Mouse (Mus musculus): ENCODE results near the gene Slc38a11. TPM values are rescaled to one million over a fixed set of nuclear protein-coding genes. Genes with fewer than 3 reads are reported as not detected.

Gene Slc38a11
- polyA plus RNA-seq, 1 experiment from 2014 or later = 0.53 TPM

DNA sequence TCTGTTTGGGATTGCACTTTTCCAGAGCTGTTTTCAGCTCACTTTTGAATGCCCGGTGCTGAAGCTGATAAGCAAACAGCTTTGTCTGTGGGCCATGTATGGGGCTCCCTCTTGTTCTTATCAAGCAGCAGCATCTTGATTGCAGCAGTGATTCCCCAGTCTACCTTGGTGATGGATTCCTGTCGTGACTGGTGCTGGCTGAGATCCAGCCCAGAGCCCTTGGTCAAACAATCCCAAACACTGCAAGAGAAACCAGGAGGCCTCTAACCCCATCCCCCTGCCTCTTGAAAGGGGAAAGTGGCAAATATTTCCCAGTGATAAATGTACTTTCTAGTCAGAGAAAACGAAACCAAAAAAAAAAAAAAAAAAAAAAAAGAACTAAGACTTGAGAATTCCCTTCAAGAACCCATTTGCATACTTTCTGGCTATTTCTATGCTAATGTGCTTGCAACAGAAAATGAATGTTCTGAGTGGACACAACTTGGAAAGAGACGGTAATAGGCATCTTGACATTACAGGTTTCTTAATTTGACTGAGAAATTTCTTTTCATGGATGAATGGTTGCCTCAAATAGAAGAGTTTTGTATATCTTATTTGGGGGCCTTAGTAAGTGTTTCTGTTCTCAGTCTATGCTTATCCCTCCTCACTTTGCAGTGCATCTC, 84.7 kb downstream of the Slc38a11 start:
- WGBS = 29% methylated on average over 4 of the region's 4 CpGs
- H3K27me3 ChIP-seq = no peaks in the 10 kb centered on the region
- no peak overlapping the region for H3K9ac ChIP-seq (replicated peaks)
- no peak for ATAC-seq (ENCODE audit: insufficient number of reproducible peaks, insufficient read depth, low FRiP score, low TSS enrichment, low read depth)
- no peak overlapping the region for H3K4me3 ChIP-seq (replicated peaks)
- H3K4me2 ChIP-seq = no peak overlapping the region
- H3K27ac ChIP-seq = no peak overlapping the region
- no peaks in the 10 kb centered on the region for H3K4me1 ChIP-seq (replicated peaks)
- no peaks in the 10 kb centered on the region for H3K9me3 ChIP-seq
- no peaks in the 10 kb centered on the region for H3K36me3 ChIP-seq

DNA sequence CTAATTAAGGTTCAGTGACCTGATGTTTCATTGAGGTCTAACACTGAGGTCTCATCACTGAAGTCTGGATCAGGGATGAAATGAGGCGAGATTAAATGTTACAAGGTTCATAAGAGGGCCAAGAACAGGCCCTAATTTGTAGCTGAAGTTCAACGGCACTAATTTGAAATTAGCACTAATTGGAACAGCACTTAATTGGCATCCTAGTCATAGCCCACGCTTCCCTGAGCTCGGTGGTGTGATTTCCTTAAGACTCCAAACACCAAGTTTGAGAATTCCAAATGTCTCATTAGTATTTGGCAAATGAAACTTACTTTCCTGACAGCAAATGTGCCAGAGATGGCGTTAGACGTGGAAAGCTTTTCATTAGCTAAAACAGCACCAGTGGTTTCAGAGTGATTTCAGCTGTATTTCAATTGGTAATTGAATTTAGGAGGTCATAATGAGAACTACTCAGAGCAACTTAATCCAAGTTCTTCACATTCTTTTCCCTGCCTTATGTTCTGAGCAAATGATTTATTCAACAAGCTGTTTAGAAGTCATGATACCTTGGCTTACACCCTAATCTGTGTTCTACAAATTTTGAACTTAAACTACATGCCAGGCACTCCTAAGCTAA, 88.3 kb downstream of the Slc38a11 start:
- H3K27ac ChIP-seq = no peak overlapping the region
- H3K9ac ChIP-seq (replicated peaks) = no peak overlapping the region
- H3K36me3 ChIP-seq = no peaks in the 10 kb centered on the region
- WGBS = 33% methylated on average over 6 of the region's 6 CpGs
- no peak for ATAC-seq (ENCODE audit: insufficient number of reproducible peaks, insufficient read depth, low FRiP score, low TSS enrichment, low read depth)
- H3K4me3 ChIP-seq (replicated peaks) = no peak overlapping the region
- no peaks in the 10 kb centered on the region for H3K27me3 ChIP-seq
- H3K4me1 ChIP-seq (replicated peaks) = no peaks in the 10 kb centered on the region
- H3K9me3 ChIP-seq = no peaks in the 10 kb centered on the region
- no peak overlapping the region for H3K4me2 ChIP-seq

DNA sequence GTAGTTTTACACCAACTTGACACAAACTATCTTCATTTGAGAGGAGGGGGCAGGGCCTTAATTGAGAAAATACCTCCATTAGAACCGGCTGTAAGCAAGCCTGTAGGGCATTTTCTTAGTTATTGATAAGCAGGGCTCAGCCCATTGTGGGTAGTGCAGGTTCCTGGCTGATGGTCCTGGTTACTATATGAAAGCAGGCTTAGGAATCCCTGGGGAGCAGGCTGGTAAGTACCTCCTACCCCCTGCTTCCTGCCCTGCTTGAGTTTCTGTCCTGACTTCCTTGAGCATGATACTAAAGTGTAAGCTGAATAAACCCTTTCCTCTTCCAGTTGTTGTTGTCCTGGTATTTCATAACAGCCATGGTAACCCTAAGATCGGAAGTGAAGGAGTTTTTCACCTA, 89.9 kb downstream of the Slc38a11 start:
- no peaks in the 10 kb centered on the region for H3K36me3 ChIP-seq
- no peak overlapping the region for H3K9ac ChIP-seq (replicated peaks)
- H3K4me1 ChIP-seq (replicated peaks) = no peaks in the 10 kb centered on the region
- H3K9me3 ChIP-seq = no peaks in the 10 kb centered on the region
- H3K4me3 ChIP-seq (replicated peaks) = no peak overlapping the region
- no peak overlapping the region for H3K27ac ChIP-seq
- WGBS = 27% methylated on average over 2 of the region's 2 CpGs
- H3K4me2 ChIP-seq = no peak overlapping the region
- H3K27me3 ChIP-seq = no peaks in the 10 kb centered on the region
- ATAC-seq (ENCODE audit: insufficient number of reproducible peaks, insufficient read depth, low FRiP score, low TSS enrichment, low read depth) = no peak

DNA sequence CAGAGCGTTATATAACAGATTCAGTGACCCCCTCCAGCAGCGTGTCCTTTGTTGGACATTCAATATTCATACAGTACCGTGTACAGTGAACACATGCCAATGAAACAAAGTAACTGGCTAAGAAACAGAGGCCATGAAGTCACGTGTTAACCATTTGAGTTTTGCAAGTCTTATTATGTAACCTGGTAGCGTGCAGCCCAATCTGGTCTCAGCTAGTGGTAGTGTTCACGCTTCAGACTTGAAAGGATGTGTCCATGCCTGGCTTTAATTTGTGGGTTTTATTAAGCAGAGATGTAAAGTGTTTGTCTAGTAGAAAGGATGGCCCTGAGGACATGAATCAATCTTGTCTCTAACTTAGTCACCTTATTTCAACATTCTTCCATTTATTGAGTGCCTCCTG, 95.1 kb downstream of the Slc38a11 start:
- H3K4me2 ChIP-seq = no peak overlapping the region
- H3K36me3 ChIP-seq = no peaks in the 10 kb centered on the region
- no peak overlapping the region for H3K9ac ChIP-seq (replicated peaks)
- H3K9me3 ChIP-seq = no peaks in the 10 kb centered on the region
- 67% methylated on average over 6 of the region's 6 CpGs for WGBS
- ATAC-seq (ENCODE audit: insufficient number of reproducible peaks, insufficient read depth, low FRiP score, low TSS enrichment, low read depth) = no peak
- no peak overlapping the region for H3K27ac ChIP-seq
- no peak overlapping the region for H3K4me3 ChIP-seq (replicated peaks)
- H3K4me1 ChIP-seq (replicated peaks) = no peaks in the 10 kb centered on the region
- no peaks in the 10 kb centered on the region for H3K27me3 ChIP-seq

DNA sequence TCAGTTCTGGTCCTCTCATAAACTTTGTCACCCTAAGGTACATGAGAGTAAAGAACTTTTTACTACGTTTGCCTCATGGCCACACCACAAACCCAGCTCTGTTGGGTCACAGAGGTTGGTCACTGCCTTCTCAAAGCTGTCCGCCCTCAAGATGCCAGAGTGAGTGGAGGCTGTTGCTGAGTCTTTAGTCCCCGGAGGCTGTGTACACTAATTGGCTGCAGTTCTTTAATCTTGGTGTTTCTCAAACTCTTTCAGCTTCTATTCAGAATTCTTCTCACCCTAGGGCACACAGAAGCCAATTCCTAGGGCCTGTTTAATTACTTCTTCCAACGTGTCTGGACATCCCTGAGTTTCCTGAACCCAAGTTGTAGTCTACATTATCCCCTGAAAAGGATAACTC, 96.0 kb downstream of the Slc38a11 start:
- no peak for ATAC-seq (ENCODE audit: insufficient number of reproducible peaks, insufficient read depth, low FRiP score, low TSS enrichment, low read depth)
- Histone ChIP-seq H3K4me3 (replicated peaks) (no peak overlapping the region), H3K4me2 (no peak overlapping the region), H3K4me1 (replicated peaks) (no peaks in the 10 kb centered on the region), H3K9me3 (no peaks in the 10 kb centered on the region), H3K27ac (no peak overlapping the region), H3K27me3 (no peaks in the 10 kb centered on the region), H3K36me3 (no peaks in the 10 kb centered on the region), H3K9ac (replicated peaks) (no peak overlapping the region)
- 38% methylated on average over 4 of the region's 4 CpGs for WGBS

DNA sequence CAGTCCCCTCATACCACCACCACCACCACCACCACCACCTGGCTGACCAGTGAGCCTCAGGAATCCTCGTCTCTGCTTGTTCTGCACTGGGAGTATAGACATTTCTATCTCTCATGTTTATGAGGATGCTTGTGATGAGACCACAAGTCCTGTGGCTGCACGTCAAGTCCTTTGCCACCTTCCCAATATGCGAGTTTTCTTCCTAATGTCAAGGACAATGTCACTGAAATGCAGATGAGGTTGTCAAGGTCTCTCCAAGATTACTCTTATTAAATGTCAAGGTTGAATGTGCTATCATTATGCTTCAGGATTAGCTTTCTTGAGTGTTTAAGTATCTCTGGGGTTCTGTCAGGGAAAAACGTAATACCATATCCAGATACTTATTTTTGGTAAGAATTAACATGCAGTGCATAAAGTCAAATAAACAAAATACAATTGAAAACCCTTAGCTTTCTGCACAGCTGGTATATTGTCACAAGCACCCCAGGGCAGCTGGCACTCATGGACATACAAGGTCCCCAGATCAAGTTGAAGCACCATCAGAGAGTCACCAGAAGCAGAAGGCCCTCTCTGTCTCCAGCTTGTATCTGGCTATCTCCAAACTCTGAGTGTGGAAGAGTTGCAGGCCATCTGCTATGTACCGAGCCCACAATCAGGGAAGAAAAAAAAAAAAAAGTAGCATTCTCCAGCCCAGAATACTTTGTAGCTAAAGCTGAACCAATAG, 97.1 kb downstream of the Slc38a11 start:
- no peaks in the 10 kb centered on the region for H3K36me3 ChIP-seq
- H3K4me2 ChIP-seq = no peak overlapping the region
- 83% methylated on average over 5 of the region's 5 CpGs for WGBS
- H3K4me1 ChIP-seq (replicated peaks) = no peaks in the 10 kb centered on the region
- no peak overlapping the region for H3K9ac ChIP-seq (replicated peaks)
- no peak overlapping the region for H3K27ac ChIP-seq
- H3K9me3 ChIP-seq = no peaks in the 10 kb centered on the region
- no peak for ATAC-seq (ENCODE audit: insufficient number of reproducible peaks, insufficient read depth, low FRiP score, low TSS enrichment, low read depth)
- no peaks in the 10 kb centered on the region for H3K27me3 ChIP-seq
- H3K4me3 ChIP-seq (replicated peaks) = no peak overlapping the region

Small RNAs within 50 kb of the gene (microRNA-seq; reads per million reads assigned to microRNA genes)
- not detected for gene Mir6337

Other genes with a start within 250 kb of the Slc38a11 start
- 1.8 and 2.0 TPM in 2 replicates for gene Cobll1, start 124.6 kb downstream of the Slc38a11 start, polyA plus RNA-seq (2016; fragmentation: Nextera tagmentation; extraction: Ambion mirVana)
- gene Scn3a, start 203.6 kb upstream of the Slc38a11 start, polyA plus RNA-seq (2016; fragmentation: Nextera tagmentation; extraction: Ambion mirVana) = 1.9 and 2.5 TPM in 2 replicates

Measured in limb, embryonic 12.5 days (tissue).